7 mouse cellular contexts compared by ENCODE assay signal in genomic region chr12:111670976-111671375, GRCm38 (mm10). TPM values are rescaled to one million over a fixed set of nuclear protein-coding genes. Genes with fewer than 3 reads are reported as not detected.
A peak's percentile ranks its signal among the peaks of the same experiment; 100 is the strongest.
DNase-seq lines count a peak whose midpoint lies in the region; ATAC-seq lines count a peak whose summit lies in the region.

No protein-coding gene starts in this region.

- no peaks in the 10 kb centered on the region for H3K36me3 ChIP-seq in neural tube, embryonic 11.5 days (ENCODE audit: control insufficient read depth, insufficient read depth, low read length)
- peaks cover 4% of the 10 kb centered on the region for H3K36me3 ChIP-seq in forebrain, embryonic 11.5 days (ENCODE audit: control insufficient read depth, insufficient read depth, low read length)
- no peaks in the 10 kb centered on the region for H3K36me3 ChIP-seq in limb, embryonic 11.5 days (ENCODE audit: control insufficient read depth, insufficient read depth, low read length)
- H3K36me3 ChIP-seq in splenic B cell, adult 2 months (ENCODE audit: control insufficient read depth, insufficient read depth, low read length, poor library complexity, severe bottlenecking): no peaks in the 10 kb centered on the region

- H3K4me3 ChIP-seq in neural tube, embryonic 11.5 days (ENCODE audit: low read depth, low read length): peak overlapping the region; percentile 83
- peak overlapping the region; percentile 91 for H3K4me3 ChIP-seq in forebrain, embryonic 11.5 days (ENCODE audit: low read depth, low read length)
- peak overlapping the region; percentile 48 for H3K4me3 ChIP-seq in limb, embryonic 11.5 days (ENCODE audit: low read depth, low read length)

- H3K9me3 ChIP-seq in neural tube, embryonic 11.5 days (ENCODE audit: control insufficient read depth, low read length): no peaks in the 10 kb centered on the region
- no peaks in the 10 kb centered on the region for H3K9me3 ChIP-seq in forebrain, embryonic 11.5 days (ENCODE audit: control insufficient read depth, low read length)
- H3K9me3 ChIP-seq in limb, embryonic 11.5 days (ENCODE audit: control insufficient read depth, low read length): no peaks in the 10 kb centered on the region

- H3K9ac ChIP-seq in neural tube, embryonic 11.5 days (ENCODE audit: low read length): peak overlapping the region; percentile 71
- peak overlapping the region; percentile 93 for H3K9ac ChIP-seq in forebrain, embryonic 11.5 days (ENCODE audit: low read length)
- H3K9ac ChIP-seq in limb, embryonic 11.5 days (ENCODE audit: low read length): peak overlapping the region; percentile 40; the same call in 1 of the 2 replicates

- WGBS in neural tube, embryonic 11.5 days: under 1% methylated on average over 35 of the region's 35 CpGs
- 0% methylated on average over 35 of the region's 35 CpGs for WGBS in forebrain, embryonic 11.5 days
- WGBS in limb, embryonic 11.5 days: 1% methylated on average over 35 of the region's 35 CpGs

- H3K27ac ChIP-seq in neural tube, embryonic 11.5 days (ENCODE audit: low read depth, low read length): peak overlapping the region; percentile 78
- peak overlapping the region; percentile 82; the same call in 1 of the 2 replicates for H3K27ac ChIP-seq in forebrain, embryonic 11.5 days (ENCODE audit: low read depth, low read length)
- H3K27ac ChIP-seq in limb, embryonic 11.5 days (replicated peaks; ENCODE audit: low read depth, low read length): no peak overlapping the region

- no peak for ATAC-seq in neural tube, embryonic 11.5 days (ENCODE audit: insufficient read depth, low FRiP score, low TSS enrichment)
- 0 out of 2 replicates have a peak, but pooled peaks have one; percentile 1 for ATAC-seq in forebrain, embryonic 11.5 days (replicated peaks; ENCODE audit: low FRiP score)
- ATAC-seq in limb, embryonic 11.5 days (ENCODE audit: insufficient number of reproducible peaks, low FRiP score, low TSS enrichment, low read depth): no peak

- H3K4me2 ChIP-seq in neural tube, embryonic 11.5 days (ENCODE audit: low read depth): peak overlapping the region; percentile 88
- H3K4me2 ChIP-seq in forebrain, embryonic 11.5 days (ENCODE audit: low read depth, low read length, severe bottlenecking): peak overlapping the region; percentile 93
- H3K4me2 ChIP-seq in limb, embryonic 11.5 days (ENCODE audit: low read depth, severe bottlenecking): peak overlapping the region; percentile 95

- H3K27me3 ChIP-seq in neural tube, embryonic 11.5 days (ENCODE audit: control insufficient read depth, insufficient read depth, low read length): peaks cover 6% of the 10 kb centered on the region
- peaks cover 4% of the 10 kb centered on the region for H3K27me3 ChIP-seq in forebrain, embryonic 11.5 days (ENCODE audit: control insufficient read depth, insufficient read depth, low read length)
- peaks cover 47% of the 10 kb centered on the region for H3K27me3 ChIP-seq in limb, embryonic 11.5 days (ENCODE audit: control insufficient read depth, insufficient read depth, low read length)
- no peaks in the 10 kb centered on the region for H3K27me3 ChIP-seq in splenic B cell, adult 2 months (ENCODE audit: control insufficient read depth, insufficient read depth, low read length, poor library complexity, severe bottlenecking)

- peaks cover 14% of the 10 kb centered on the region for H3K4me1 ChIP-seq in neural tube, embryonic 11.5 days (ENCODE audit: control insufficient read depth, insufficient read depth, low read length)
- H3K4me1 ChIP-seq in forebrain, embryonic 11.5 days (replicated peaks; ENCODE audit: control insufficient read depth, insufficient read depth, low read length): peaks cover 16% of the 10 kb centered on the region
- peaks cover 21% of the 10 kb centered on the region for H3K4me1 ChIP-seq in limb, embryonic 11.5 days (ENCODE audit: control insufficient read depth, insufficient read depth, low read length)

- peak; percentile 35 for DNase-seq in neural tube, embryonic 11.5 days (ENCODE audit: low spot score)
- no peak for DNase-seq in neural tube, embryonic 10.5 days (ENCODE audit: extremely low spot score, low spot score)
- DNase-seq in forebrain, embryonic 11.5 days (ENCODE audit: low spot score): no peak
- DNase-seq in limb, embryonic 11.5 days (ENCODE audit: low spot score): peak; percentile 49
- DNase-seq in splenic B cell, adult 2 months (ENCODE audit: low read depth, low spot score): peak; percentile 19
- DNase-seq in testis, postnatal 10 days (ENCODE audit: low spot score): no peak
- DNase-seq in urinary bladder, postnatal 4 days (ENCODE audit: low spot score in 2 of 2): no peak

RNA-seq across cellular contexts. Expression of gene Ckb, which starts 1.2 kb away (rescaled TPM):
- 2,083 and 2,271 TPM in 2 replicates for polyA plus RNA-seq in neural tube, embryonic 11.5 days (2014; fragmentation: Nextera tagmentation; extraction: Ambion mirVana)
- polyA plus RNA-seq in forebrain, embryonic 11.5 days (2014; fragmentation: Nextera tagmentation; extraction: Ambion mirVana): 2,325 and 2,523 TPM in 2 replicates
- polyA plus RNA-seq in limb, embryonic 11.5 days (2014; fragmentation: Nextera tagmentation; extraction: Ambion mirVana): 76.4 and 84.4 TPM in 2 replicates

RNA-seq across cellular contexts. Expression of gene Trmt61a, which starts 6.9 kb away (rescaled TPM):
- polyA plus RNA-seq in neural tube, embryonic 11.5 days (2014; fragmentation: Nextera tagmentation; extraction: Ambion mirVana): 5.8 and 6.6 TPM in 2 replicates
- polyA plus RNA-seq in forebrain, embryonic 11.5 days (2014; fragmentation: Nextera tagmentation; extraction: Ambion mirVana): 12.9 and 15.6 TPM in 2 replicates
- polyA plus RNA-seq in limb, embryonic 11.5 days (2014; fragmentation: Nextera tagmentation; extraction: Ambion mirVana): 6.3 and 7.4 TPM in 2 replicates

RNA-seq across cellular contexts. Expression of gene Bag5, which starts 42.1 kb away (rescaled TPM):
- polyA plus RNA-seq in neural tube, embryonic 11.5 days (2014; fragmentation: Nextera tagmentation; extraction: Ambion mirVana): 58.8 and 60.0 TPM in 2 replicates
- 65.2 and 67.7 TPM in 2 replicates for polyA plus RNA-seq in forebrain, embryonic 11.5 days (2014; fragmentation: Nextera tagmentation; extraction: Ambion mirVana)
- polyA plus RNA-seq in limb, embryonic 11.5 days (2014; fragmentation: Nextera tagmentation; extraction: Ambion mirVana): 56.8 and 58.2 TPM in 2 replicates

RNA-seq across cellular contexts. Expression of gene Apopt1, which starts 42.1 kb away (rescaled TPM):
- polyA plus RNA-seq in neural tube, embryonic 11.5 days (2014; fragmentation: Nextera tagmentation; extraction: Ambion mirVana): 53.1 and 53.4 TPM in 2 replicates
- polyA plus RNA-seq in forebrain, embryonic 11.5 days (2014; fragmentation: Nextera tagmentation; extraction: Ambion mirVana): 55.4 and 55.5 TPM in 2 replicates
- 55.1 and 61.1 TPM in 2 replicates for polyA plus RNA-seq in limb, embryonic 11.5 days (2014; fragmentation: Nextera tagmentation; extraction: Ambion mirVana)

Comparison
In these comparisons a context has a peak if more than half of its experiments do, and no peak if none do; other contexts are left out.
1. DNase-seq: peak in neural tube, embryonic 11.5 days (single experiment), limb, embryonic 11.5 days (single experiment) and splenic B cell, adult 2 months (single experiment); none in neural tube, embryonic 10.5 days (single experiment), forebrain, embryonic 11.5 days (single experiment), testis, postnatal 10 days (single experiment) and urinary bladder, postnatal 4 days (0 of 2).
2. H3K9ac ChIP-seq: peak in every context shown above with its lines; median percentile 93 in forebrain, embryonic 11.5 days; 71 in neural tube, embryonic 11.5 days; 40 in limb, embryonic 11.5 days.
3. RNA of gene Ckb, which starts 1.2 kb away (polyA plus RNA-seq): 2,325 to 2,523 TPM in forebrain, embryonic 11.5 days and 2,083 to 2,271 TPM in neural tube, embryonic 11.5 days; 76.4 to 84.4 TPM in limb, embryonic 11.5 days; every median in the first group is over 10 times any median in the second.
4. Peak in every context shown above with its lines, with median percentiles within 50 percentile points of each other: H3K4me2 ChIP-seq and H3K4me3 ChIP-seq.